Mouse (Mus musculus) erythroblast, embryonic 14.5 days (primary cell): Measurements from ENCODE around the gene Bik. TPM values are rescaled to one million over a fixed set of nuclear protein-coding genes. Genes with fewer than 3 reads are reported as not detected.
A peak's percentile ranks its signal among the peaks of the same experiment; 100 is the strongest.

Experiments
- H3K27me3 ChIP-seq: 2 replicates; pipeline ENCODE4 v1.6.1; 2012; ENCODE audit warnings: inconsistent platforms; ENCODE audit not compliant: control insufficient read depth
- H3K36me3 ChIP-seq: 2 replicates; pipeline ENCODE4 v1.6.1; 2012; ENCODE audit warnings: mild to moderate bottlenecking, inconsistent platforms; ENCODE audit not compliant: control insufficient read depth
- H3K4me1 ChIP-seq: 2 replicates; pipeline ENCODE4 v1.6.1; 2012; ENCODE audit warnings: inconsistent platforms; ENCODE audit not compliant: control insufficient read depth
- H3K4me3 ChIP-seq: replicated peaks from 2 replicates; pipeline ENCODE3; 2012; ENCODE audit warnings: moderate library complexity, mild to moderate bottlenecking, inconsistent platforms
- H3K9me3 ChIP-seq: 2 replicates; pipeline ENCODE4 v1.6.1; 2012; ENCODE audit warnings: low read length, inconsistent platforms, mixed read lengths; ENCODE audit not compliant: control insufficient read depth
- GATA1 ChIP-seq: IDR thresholded peaks from 2 replicates; pipeline ENCODE4 v1.6.1; 2012; ENCODE audit warnings: low read length, inconsistent platforms, mixed read lengths
- TAL1 ChIP-seq: IDR thresholded peaks from 3 replicates; pipeline ENCODE4 v1.6.1; 2012; ENCODE audit warnings: low read length, inconsistent platforms, mixed read lengths
- polyA plus RNA-seq: library from polyadenylated mRNA; stranded (reverse); fragments of >175 nt; gene quantifications from 2 replicates; pipeline ENCODE4 v1.2.3, GENCODE M21; 2012

The Bik gene
- polyA plus RNA-seq, 1 experiment = not detected

DNA sequence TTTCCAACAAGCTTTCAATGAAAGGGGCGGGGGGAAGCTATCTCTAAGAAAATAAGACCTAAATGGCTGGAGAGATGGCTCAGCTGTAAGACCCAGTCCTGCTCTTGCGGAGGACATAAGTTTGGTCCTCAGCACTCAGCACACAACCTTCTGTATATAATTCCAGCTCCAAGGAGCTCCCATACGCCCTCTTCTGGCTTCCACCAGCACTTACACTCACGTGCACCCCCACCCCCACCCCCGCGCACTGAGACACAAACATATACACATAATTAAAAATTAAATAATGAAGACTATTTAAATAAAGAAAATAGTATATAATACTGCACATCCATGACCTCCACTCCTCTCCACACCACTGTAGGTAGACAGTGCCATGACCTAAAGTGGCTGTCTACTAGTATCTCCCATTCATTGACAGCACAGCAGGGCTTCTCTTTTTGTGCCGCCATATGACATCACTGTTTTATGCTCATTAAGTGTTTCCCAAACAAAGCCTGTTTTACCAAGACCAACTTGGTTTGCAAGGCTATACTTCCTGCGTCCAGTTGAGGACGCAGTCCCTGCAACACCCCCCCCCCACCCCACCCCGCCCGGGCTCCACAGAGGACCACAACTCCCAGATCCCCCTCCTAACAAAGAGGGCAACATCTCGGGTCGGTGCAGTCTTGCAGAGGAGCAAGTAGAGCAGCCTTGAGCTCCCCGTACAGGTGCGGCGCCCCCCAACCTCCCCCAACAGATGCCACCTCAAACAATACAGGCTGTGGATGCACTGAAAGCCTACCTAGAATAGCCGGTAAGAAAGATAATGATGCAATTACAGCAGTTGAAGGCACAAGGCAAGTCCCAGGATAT lies 16.5 kb upstream of the Bik start:
- peaks cover 2% of the 10 kb centered on the region; the same call in 1 of the 2 replicates for H3K9me3 ChIP-seq
- no peak for TF ChIP-seq GATA1
- no peak for TF ChIP-seq TAL1
- no peaks in the 10 kb centered on the region for H3K36me3 ChIP-seq
- peaks cover 12% of the 10 kb centered on the region for H3K4me1 ChIP-seq
- peaks cover 9% of the 10 kb centered on the region for H3K27me3 ChIP-seq
- peak overlapping the region; percentile 65 for H3K4me3 ChIP-seq

DNA sequence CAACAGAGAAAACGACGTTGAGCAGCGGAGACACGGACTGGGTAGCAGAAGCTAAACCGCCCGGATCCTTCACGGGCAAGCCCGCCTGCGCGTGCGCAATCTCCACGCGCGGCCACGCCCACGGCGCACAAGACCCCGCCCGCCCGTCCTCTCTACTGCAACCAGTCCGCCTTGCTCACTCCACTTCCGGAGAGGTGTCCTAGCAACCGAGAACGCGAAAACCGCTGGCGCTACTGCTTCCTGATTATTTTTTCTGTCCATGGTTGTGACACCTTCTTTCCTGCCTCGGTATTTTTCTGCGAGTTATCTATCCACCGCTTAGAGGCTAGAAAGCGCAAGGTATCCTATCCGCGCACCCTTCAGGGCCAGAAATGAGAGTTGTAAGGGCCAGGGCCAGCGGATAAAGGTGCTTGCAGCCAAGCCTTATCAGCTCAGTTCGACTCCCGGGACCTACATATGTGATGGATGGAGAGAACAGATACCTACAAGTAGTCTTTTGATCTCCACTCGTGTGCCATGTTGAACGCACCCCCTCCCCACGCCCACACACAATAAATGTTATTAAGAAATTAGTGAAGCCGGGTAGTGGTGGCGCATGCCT lies 15.8 kb upstream of the Bik start, which contains the start of gene Ttll1:
TSS of gene Ttll1 (minus strand) at position 89 of the 601 bp plus-strand sequence.
- Histone ChIP-seq H3K4me1 (peaks cover 12% of the 10 kb centered on the region), H3K27me3 (peaks cover 13% of the 10 kb centered on the region), H3K9me3 (peaks cover 2% of the 10 kb centered on the region; the same call in 1 of the 2 replicates), H3K4me3 (peak within 1 kb of the TSS; percentile 65), H3K36me3 (no peaks in the 10 kb centered on the region)
- TF ChIP-seq GATA1 (no peak), TAL1 (no peak)

DNA sequence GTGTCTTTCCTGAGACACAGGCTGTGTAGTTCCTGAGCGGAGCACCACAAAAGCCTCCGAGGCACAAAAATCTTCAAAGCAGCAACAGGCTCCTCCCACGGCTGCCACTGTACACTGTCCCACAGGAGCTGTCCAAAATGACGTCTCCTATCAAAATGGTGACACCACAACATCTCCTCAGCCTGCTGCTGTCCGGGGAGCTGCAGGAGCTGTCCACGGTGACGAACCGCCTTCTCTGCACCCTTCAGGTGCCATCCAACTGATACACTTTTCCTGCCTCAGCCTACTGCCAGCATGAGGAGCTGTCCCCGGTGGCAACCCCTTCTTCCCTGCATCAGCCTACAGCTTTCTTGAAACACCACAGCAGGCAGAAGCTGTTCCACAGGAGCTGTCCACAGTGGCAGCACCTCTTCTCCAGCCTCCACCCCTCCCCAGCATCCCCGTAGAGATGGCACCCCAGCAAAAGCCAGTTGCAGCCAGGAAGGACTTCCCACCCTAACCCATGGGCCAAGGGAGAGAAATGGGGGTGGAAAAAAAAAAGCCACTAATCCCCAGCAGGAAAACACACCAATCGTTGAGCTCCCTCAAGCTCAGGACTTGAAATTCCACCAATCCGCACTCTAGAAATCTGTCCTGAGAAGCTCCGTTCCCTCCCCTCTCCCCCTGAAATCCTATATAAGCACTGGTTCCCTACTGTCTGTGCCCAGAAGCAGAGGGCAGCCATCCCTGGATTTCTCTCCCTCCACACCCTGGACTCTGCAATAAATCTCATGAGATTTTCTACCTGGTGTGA lies 14.0 kb upstream of the Bik start:
- TF ChIP-seq TAL1 = no peak
- TF ChIP-seq GATA1 = no peak
- Histone ChIP-seq H3K36me3 (no peaks in the 10 kb centered on the region), H3K4me3 (no peak overlapping the region), H3K9me3 (peaks cover 2% of the 10 kb centered on the region; the same call in 1 of the 2 replicates), H3K4me1 (peaks cover 12% of the 10 kb centered on the region), H3K27me3 (peaks cover 13% of the 10 kb centered on the region)

DNA sequence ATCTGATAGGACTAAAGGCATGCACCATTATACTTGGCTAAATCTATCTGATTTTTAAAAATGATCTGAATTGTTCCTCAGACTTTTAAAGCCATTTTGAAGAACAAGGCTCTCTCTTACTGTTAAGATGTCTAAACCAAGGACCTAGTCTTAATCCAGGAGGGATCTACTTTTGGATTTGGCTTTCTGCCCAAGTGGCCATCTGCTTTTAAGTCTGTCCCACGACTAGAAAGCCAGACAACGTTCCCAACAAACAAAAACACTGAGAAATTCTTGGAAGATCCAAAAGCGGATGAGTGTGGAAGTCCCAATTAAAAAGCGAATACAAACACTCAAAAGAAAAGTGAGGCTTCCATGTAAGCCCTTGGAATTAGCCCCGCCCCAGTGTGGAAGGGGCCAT lies 11.6 kb upstream of the Bik start:
- Histone ChIP-seq H3K4me1 (peaks cover 12% of the 10 kb centered on the region), H3K27me3 (peaks cover 13% of the 10 kb centered on the region), H3K4me3 (no peak overlapping the region), H3K36me3 (no peaks in the 10 kb centered on the region), H3K9me3 (no peaks in the 10 kb centered on the region)
- TF ChIP-seq GATA1 (no peak), TAL1 (no peak)

DNA sequence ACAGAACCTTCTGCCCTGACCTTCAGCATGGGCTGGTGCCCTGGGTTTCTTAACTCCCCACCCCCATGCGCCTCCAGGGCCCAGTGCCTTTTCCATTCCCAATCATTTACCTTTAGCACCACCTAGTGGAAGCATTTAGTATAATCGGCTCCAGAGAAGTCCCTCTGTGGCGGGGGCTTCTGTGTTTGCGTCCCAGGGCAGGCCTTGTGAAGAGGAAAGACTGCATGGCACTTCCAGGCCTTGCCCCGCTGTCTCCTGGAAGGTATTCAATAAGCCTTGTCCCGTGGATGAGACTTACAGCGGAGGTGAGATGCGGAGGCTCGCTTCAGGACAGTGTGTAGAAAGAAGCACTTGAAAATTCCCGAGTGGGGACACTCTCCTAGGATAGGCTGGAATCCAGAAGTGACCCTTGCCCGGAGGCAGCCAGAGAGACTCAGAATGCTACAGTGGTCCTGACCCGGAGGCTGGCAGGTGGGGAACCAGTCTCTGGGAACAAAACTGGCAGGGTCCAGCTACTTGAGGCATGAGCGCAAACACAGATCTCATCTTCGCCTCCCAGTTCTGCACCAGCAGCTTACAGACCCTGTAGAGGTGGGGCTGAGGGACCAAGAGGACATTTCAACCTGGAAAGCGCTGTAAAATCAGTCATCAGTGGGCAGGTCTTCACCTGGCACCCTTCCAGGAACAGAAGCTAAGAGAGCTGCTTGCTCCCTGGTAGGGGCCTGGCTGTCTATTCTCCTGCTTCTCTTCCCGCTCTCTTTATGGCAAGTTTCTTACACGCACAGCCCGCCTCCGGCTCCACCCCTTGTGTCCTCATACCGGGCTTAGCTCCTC lies 8.2 kb upstream of the Bik start:
- no peaks in the 10 kb centered on the region for H3K36me3 ChIP-seq
- H3K4me1 ChIP-seq = no peaks in the 10 kb centered on the region; the same call in none of the 2 replicates
- peaks cover 17% of the 10 kb centered on the region for H3K27me3 ChIP-seq
- no peaks in the 10 kb centered on the region for H3K9me3 ChIP-seq
- no peak overlapping the region for H3K4me3 ChIP-seq
- TF ChIP-seq GATA1 (no peak), TAL1 (no peak)

DNA sequence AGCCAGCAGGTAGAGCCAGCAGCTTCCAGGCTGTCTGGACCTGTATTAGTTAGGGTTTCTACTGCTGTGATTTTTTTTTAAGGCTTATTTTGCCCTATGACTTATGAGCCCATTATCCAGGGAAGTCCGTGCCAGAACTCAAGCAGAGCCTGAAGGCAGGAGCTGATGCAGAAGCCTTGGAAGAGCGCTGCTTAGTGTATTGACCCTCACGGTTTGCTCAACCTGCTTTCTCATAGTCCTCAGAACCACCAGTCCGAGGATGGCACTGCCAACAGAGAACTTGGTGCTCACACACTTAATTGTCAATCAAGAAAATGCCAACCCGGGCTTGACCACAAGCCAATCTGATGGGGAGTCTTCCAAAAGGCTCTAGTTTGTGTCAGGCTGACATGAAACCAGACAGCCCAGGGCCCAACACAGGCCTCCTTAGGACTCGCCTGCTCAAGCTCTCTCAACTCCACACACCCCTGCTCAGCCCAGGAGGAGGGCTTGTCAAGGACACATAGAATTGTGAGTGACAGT lies 5.7 kb upstream of the Bik start:
- peaks cover 38% of the 10 kb centered on the region for H3K27me3 ChIP-seq
- peaks cover 2% of the 10 kb centered on the region for H3K4me1 ChIP-seq
- TF ChIP-seq TAL1 = no peak
- no peak for TF ChIP-seq GATA1
- no peaks in the 10 kb centered on the region for H3K36me3 ChIP-seq
- H3K9me3 ChIP-seq = no peaks in the 10 kb centered on the region
- H3K4me3 ChIP-seq = no peak overlapping the region

DNA sequence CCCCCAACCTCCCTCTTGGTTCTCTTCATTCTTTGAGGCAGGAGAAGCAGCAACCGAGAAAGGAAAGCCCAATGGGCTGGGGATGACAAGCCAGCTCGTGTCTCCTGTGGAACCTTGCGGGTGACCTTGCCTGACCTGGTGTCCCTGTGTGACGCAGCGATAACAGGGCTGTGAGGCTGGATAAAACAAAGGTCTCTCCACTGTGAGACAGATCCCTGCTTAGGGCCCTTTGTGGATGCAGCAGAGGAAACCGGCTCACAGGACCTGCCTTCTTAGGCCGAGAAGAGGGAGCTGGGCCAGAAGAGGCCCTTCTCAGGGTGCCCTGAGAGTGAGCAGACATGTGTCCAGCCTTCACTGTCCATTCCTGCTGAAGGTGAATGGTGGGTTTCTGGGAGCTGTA lies 3.5 kb upstream of the Bik start:
- no peaks in the 10 kb centered on the region for H3K36me3 ChIP-seq
- peaks cover 60% of the 10 kb centered on the region for H3K27me3 ChIP-seq
- peaks cover 4% of the 10 kb centered on the region; the same call in 1 of the 2 replicates for H3K9me3 ChIP-seq
- no peak overlapping the region for H3K4me3 ChIP-seq
- TF ChIP-seq GATA1 = no peak
- H3K4me1 ChIP-seq = peaks cover 16% of the 10 kb centered on the region

DNA sequence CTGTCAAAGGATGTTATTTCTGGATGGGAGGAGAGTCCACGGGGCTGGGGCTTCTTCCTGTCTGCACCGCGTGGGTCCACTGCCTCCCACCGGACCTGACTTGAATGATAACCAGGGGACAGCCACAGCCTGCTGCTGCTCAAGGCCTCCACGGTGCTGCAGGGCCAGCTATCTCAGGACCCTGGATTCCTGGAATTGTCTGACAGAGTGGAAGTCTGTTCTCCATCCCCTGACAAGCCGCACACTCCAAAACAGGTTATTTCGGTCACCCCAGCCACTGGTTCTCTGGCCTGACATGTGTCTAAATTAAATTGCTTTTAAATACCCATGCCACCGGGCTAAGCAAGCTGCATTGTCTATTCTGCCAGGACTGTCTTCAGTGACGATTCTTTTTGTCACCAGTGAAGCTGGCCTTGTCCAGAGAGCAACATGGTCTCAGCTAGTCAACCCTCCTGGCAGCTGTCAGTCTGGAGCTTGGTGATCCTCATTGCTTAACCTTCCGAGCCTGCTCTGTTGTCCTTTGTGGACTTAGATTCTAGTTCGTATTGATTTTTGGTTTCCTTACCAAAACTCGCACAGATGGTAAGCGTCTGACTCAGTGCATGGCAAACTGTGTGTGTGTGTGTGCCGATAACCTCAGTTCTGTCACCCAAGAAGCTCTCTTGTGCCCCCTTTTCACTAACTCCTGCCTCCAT lies 2.9 kb upstream of the Bik start:
- Histone ChIP-seq H3K4me1 (peaks cover 16% of the 10 kb centered on the region), H3K9me3 (peaks cover 4% of the 10 kb centered on the region; the same call in 1 of the 2 replicates), H3K27me3 (peaks cover 66% of the 10 kb centered on the region), H3K4me3 (no peak overlapping the region), H3K36me3 (no peaks in the 10 kb centered on the region)
- TF ChIP-seq GATA1 (no peak), TAL1 (no peak)
